Mouse (Mus musculus) liver, embryonic 14 days (tissue): ENCODE measurements around the gene Ppp4r4. TPM values are rescaled to one million over a fixed set of nuclear protein-coding genes. Genes with fewer than 3 reads are reported as not detected.

Experiments used
- polyA plus RNA-seq: library from polyadenylated mRNA; depleted of rRNA; stranded (reverse); fragments of >200 nt; gene quantifications from 2 replicates; pipeline ENCODE4 v1.2.3, GENCODE M21; 2012; rRNA removed

The Ppp4r4 gene
- 0.95 and 1.2 TPM in 2 replicates for polyA plus RNA-seq

GRCm38 (mm10) chr12:103532020-103532648 is at the start of gene Ppp4r4:
TSS of gene Ppp4r4 (plus strand) at chr12:103532283.

GRCm38 (mm10) chr12:103631203-103631612 is 99.1 kb downstream of the Ppp4r4 start, which contains the start of gene Serpina10:
TSS of gene Serpina10 (minus strand) at chr12:103631444.

GRCm38 (mm10) chr12:103656848-103657626 is 125.0 kb downstream of the Ppp4r4 start, which contains the start of gene Serpina6:
TSS of gene Serpina6 (minus strand) at chr12:103657212.

Other genes with a start within 250 kb of the Ppp4r4 start
- gene Fam181a, start 221.3 kb upstream of the Ppp4r4 start, polyA plus RNA-seq = not detected in 2 replicates
- 3.0 and 4.0 TPM in 2 replicates for gene Asb2, start 176.3 kb upstream of the Ppp4r4 start, polyA plus RNA-seq
- gene Otub2, start 143.6 kb upstream of the Ppp4r4 start, polyA plus RNA-seq = 13.4 and 16.0 TPM in 2 replicates
- 0.14 and 0.20 TPM in 2 replicates for gene 9330161L09Rik, start 124.5 kb upstream of the Ppp4r4 start, polyA plus RNA-seq
- gene Ddx24, start 106.5 kb upstream of the Ppp4r4 start, polyA plus RNA-seq = 23.5 and 28.4 TPM in 2 replicates
- gene Ifi27, start 98.1 kb upstream of the Ppp4r4 start, polyA plus RNA-seq = 14.0 and 33.2 TPM in 2 replicates
- 6.2 and 8.6 TPM in 2 replicates for gene Ifi27l2a, start 88.6 kb upstream of the Ppp4r4 start, polyA plus RNA-seq
- not detected in 2 replicates for gene Ifi27l2b, start 75.1 kb upstream of the Ppp4r4 start, polyA plus RNA-seq
- gene Serpina10, start 99.2 kb downstream of the Ppp4r4 start, polyA plus RNA-seq = 25.2 and 27.9 TPM in 2 replicates
- 769 and 833 TPM in 2 replicates for gene Serpina6, start 124.9 kb downstream of the Ppp4r4 start, polyA plus RNA-seq
- gene Serpina16, start 143.9 kb downstream of the Ppp4r4 start, polyA plus RNA-seq = 0.06 and 0.07 TPM in 2 replicates
- gene Serpina1f, start 163.2 kb downstream of the Ppp4r4 start, polyA plus RNA-seq = not detected in 2 replicates
- 148 and 176 TPM in 2 replicates for gene Serpina1d, start 241.3 kb downstream of the Ppp4r4 start, polyA plus RNA-seq